Mouse (Mus musculus) monocyte, adult 5-6 weeks (primary cell): ENCODE data around the gene Rab33b. TPM values are rescaled to one million over a fixed set of nuclear protein-coding genes. Genes with fewer than 3 reads are reported as not detected.

Experiments used
- total RNA-seq: library from RNA; stranded (forward); fragments of 200-1000, 200-491, 200-594 nt; gene quantifications from 3 replicates; pipeline ENCODE4 v1.2.3, GENCODE M21; 2017

Rab33b gene
- total RNA-seq, 1 experiment from 2014 or later, result 41.6 TPM

Other genes starting within 250 kb of the Rab33b start
- gene Elf2, start 143.3 kb upstream of the Rab33b start, total RNA-seq, result 183 to 185 TPM (median 183 TPM) in 3 replicates
- gene Mgarp, start 87.2 kb upstream of the Rab33b start, total RNA-seq, result 1.5 TPM in 1 of 3 replicates, not detected in the others
- gene Ndufc1, start 74.9 kb upstream of the Rab33b start, total RNA-seq, result 31.4 to 81.5 TPM (median 60.3 TPM) in 3 replicates
- gene Naa15, start 68.8 kb upstream of the Rab33b start, total RNA-seq, result 61.2 to 95.8 TPM (median 67.4 TPM) in 3 replicates
- gene Setd7, start 77.0 kb downstream of the Rab33b start, total RNA-seq, result 17.5 to 30.9 TPM (median 24.9 TPM) in 3 replicates
- 6.7 to 12.9 TPM (median 12.1 TPM) in 3 replicates for gene Mgst2, start 176.4 kb downstream of the Rab33b start, total RNA-seq